Mouse (Mus musculus): ENCODE measurements around the gene Id2.

DNA sequence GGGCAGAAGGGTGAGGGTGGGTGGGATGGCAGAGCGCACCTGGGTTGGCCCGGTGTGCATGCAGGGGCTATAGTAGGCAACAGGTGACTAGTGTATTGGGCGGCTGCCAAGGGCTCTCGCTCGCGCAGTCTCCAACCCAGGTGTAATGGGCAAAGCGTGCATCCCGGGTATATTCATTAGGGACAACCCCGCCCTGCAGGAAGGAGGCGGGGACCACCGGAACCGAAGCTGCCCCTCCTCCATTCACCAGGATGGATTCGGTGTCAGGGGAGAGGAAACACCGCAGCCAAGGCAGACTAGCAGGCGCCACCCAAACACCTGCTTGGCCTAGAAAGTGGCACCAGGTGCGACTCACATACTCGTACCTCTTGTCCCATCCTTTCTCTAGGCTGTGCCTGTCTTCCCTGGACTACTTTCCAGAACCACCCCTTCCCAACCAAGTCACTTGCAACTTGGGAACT, 4.2 kb downstream of the Id2 start:
- no peak for TF ChIP-seq CTCF (IDR thresholded peaks at IDR 0.05; ENCODE audit: control insufficient read depth, insufficient read depth, insufficient read length)
- no peak for TF ChIP-seq MYOG (IDR thresholded peaks at IDR 0.05; ENCODE audit: control insufficient read depth, extremely low read depth, insufficient read length)
- TF ChIP-seq FOSL1 (IDR thresholded peaks at IDR 0.05; ENCODE audit: insufficient read depth, low read length, poor library complexity, severe bottlenecking): no peak
- TF ChIP-seq MAX (IDR thresholded peaks at IDR 0.05): no peak
- no peak for TF ChIP-seq USF1 (IDR thresholded peaks at IDR 0.05; ENCODE audit: low read depth)

Data from C2C12 (cell line).